Mouse (Mus musculus) kidney, embryonic 15.5 days (tissue): ENCODE data around the gene Prrx1. TPM values are rescaled to one million over a fixed set of nuclear protein-coding genes. Genes with fewer than 3 reads are reported as not detected.

Source experiments
- ATAC-seq: fragments of 200-750 bp; cut with Nextera tagmentation; replicated peaks from 2 replicates; pipeline ENCODE4 v1.8.0; 2017; ENCODE audit warnings: moderate TSS enrichment; ENCODE audit not compliant: low FRiP score
- H3K27ac ChIP-seq: fragments of 300-500 bp; sonication (generic); 2 replicates; pipeline ENCODE4 v1.5.1; 2015; ENCODE audit warnings: mild to moderate bottlenecking, inconsistent platforms
- H3K27me3 ChIP-seq: fragments of 300-500 bp; sonication (generic); 2 replicates; pipeline ENCODE4 v1.6.1; 2015; ENCODE audit warnings: inconsistent platforms
- H3K36me3 ChIP-seq: fragments of 300-500 bp; sonication (generic); 2 replicates; pipeline ENCODE4 v1.6.1; 2015; ENCODE audit warnings: inconsistent platforms
- H3K4me1 ChIP-seq: fragments of 300-500 bp; sonication (generic); 2 replicates; pipeline ENCODE4 v1.6.1; 2015; ENCODE audit warnings: inconsistent platforms
- H3K4me2 ChIP-seq: fragments of 300-500 bp; sonication (generic); 2 replicates; pipeline ENCODE4 v1.6.1; 2015; ENCODE audit warnings: moderate library complexity, mild to moderate bottlenecking, inconsistent platforms
- H3K4me3 ChIP-seq: fragments of 300-500 bp; sonication (generic); replicated peaks from 2 replicates; pipeline ENCODE4 v1.5.1; 2015; ENCODE audit warnings: mild to moderate bottlenecking, inconsistent platforms
- H3K9ac ChIP-seq: fragments of 300-500 bp; sonication (generic); 2 replicates; pipeline ENCODE4 v1.6.1; 2015; ENCODE audit warnings: mild to moderate bottlenecking, inconsistent platforms
- H3K9me3 ChIP-seq: fragments of 300-500 bp; sonication (generic); replicated peaks from 2 replicates; pipeline ENCODE4 v1.6.1; 2016; ENCODE audit warnings: inconsistent platforms
- WGBS: fragments of 180-500 bp; shearing (Covaris S2); methylation state at CpG from one replicate; pipeline ENCODE4 v1.1.7; 2015; ENCODE audit warnings: mixed read lengths; 5-methylcytosine and 5-hydroxymethylcytosine counted together
- polyA plus RNA-seq: library from polyadenylated mRNA; unstranded; fragments of >200 nt; fragmentation: Nextera tagmentation; extraction: Ambion mirVana; gene quantifications from 2 replicates; pipeline ENCODE4 v1.2.1, GENCODE M21; 2015

Gene Prrx1
- polyA plus RNA-seq = 10.5 and 10.9 TPM in 2 replicates

DNA sequence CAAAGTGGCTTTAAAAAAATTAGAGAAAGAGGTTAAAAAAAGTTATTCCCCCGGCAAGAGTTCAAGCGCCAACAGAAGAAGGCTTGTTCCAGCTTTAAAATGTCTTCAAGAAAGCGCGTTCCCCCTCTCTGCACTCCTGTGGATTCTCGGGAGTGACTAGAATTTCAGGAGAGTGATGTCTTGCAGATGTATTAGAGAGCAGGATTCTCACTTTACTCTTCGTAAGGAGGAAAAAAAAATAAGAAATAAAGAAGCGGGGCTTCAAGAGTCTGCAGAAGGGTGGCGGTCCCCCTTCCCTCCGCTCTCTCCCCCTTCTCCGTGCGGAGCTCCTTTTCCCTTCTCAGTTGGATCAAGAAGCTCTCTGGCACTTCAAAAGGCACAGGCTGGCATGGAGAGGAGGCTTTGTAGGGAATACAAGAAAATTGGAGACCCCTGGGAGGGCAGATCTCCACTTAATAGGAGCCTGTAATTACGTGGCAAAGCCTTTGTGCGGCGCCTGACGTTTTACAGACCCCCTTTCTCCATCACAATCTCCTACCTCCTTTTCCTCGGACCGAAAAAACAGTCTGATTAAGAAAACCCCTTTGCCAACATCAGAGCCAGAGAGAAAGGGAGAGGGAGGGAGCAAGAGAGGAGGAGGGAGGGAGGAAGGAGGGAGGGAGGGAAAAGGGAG is at the start of gene Prrx1:
TSS of gene Prrx1 (minus strand) at position 610 of the 673 bp plus-strand sequence.
- Histone ChIP-seq H3K9me3 (no peaks in the 10 kb centered on the region), H3K36me3 (no peaks in the 10 kb centered on the region), H3K9ac (peak within 1 kb of the TSS; percentile 42), H3K4me3 (peak within 1 kb of the TSS; percentile 52), H3K27me3 (peaks cover 77% of the 10 kb centered on the region), H3K4me2 (peak within 1 kb of the TSS; percentile 88), H3K27ac (peak within 1 kb of the TSS; percentile 75), H3K4me1 (peaks cover 45% of the 10 kb centered on the region)
- ATAC-seq = peak; percentile 15; the same call in 1 of the 2 replicates
- WGBS = under 1% methylated on average over 17 of the region's 17 CpGs

DNA sequence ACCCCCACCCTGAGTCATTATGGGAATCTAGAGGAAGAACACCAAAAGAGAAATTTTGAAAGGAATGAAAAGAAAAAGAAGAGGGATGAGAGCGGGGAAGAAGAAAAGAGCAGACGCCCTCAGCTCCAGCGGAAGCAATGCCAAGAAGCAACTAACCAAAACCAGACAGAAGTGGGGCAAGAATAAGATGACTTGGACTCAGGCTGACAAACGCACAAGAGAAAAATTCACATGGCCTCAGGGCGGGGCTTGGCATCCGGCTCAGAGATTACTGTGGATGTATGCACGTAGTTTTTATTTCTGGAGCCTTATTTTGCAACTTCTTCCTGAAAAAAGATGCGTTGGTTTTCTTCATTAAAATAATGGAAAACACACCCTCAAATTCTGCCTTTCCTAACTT is 48.7 kb upstream of the Prrx1 start:
- no peak overlapping the region for H3K27ac ChIP-seq
- no peak overlapping the region for H3K9ac ChIP-seq
- ATAC-seq = no peak
- no peak overlapping the region for H3K4me3 ChIP-seq
- 76% methylated on average over 8 of the region's 8 CpGs for WGBS
- H3K36me3 ChIP-seq = no peaks in the 10 kb centered on the region
- H3K4me1 ChIP-seq = 0 out of 2 replicates have a peak, but pooled peaks cover 5% of the 10 kb centered on the region
- H3K4me2 ChIP-seq = no peak overlapping the region
- H3K9me3 ChIP-seq = no peaks in the 10 kb centered on the region
- H3K27me3 ChIP-seq = 0 out of 2 replicates have a peak, but pooled peaks cover 2% of the 10 kb centered on the region

DNA sequence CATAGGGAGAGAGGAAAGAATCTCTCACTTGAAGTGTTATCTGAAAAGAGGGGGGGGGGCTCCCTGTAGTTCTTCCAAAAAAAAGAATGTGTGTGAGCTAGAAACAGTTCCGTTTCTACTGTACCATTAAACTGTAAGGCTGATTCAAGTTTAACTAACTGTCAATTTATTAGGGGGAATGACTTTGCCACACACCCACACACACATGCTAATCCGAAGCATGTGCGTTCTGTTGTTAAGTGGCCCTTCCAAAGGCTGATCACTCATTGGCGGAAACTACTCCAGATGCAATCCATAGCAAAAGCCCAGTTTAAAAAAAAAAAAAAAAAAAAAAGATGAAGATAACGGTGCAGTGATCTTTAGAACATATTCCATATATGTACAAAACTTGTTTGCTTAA is 47.9 kb upstream of the Prrx1 start:
- no peak overlapping the region for H3K27ac ChIP-seq
- H3K9me3 ChIP-seq = no peaks in the 10 kb centered on the region
- no peak overlapping the region for H3K4me2 ChIP-seq
- ATAC-seq = no peak
- H3K9ac ChIP-seq = no peak overlapping the region
- 63% methylated on average over 5 of the region's 5 CpGs for WGBS
- H3K4me3 ChIP-seq = no peak overlapping the region
- H3K27me3 ChIP-seq = 0 out of 2 replicates have a peak, but pooled peaks cover 2% of the 10 kb centered on the region
- no peaks in the 10 kb centered on the region for H3K36me3 ChIP-seq
- H3K4me1 ChIP-seq = 0 out of 2 replicates have a peak, but pooled peaks cover 5% of the 10 kb centered on the region

DNA sequence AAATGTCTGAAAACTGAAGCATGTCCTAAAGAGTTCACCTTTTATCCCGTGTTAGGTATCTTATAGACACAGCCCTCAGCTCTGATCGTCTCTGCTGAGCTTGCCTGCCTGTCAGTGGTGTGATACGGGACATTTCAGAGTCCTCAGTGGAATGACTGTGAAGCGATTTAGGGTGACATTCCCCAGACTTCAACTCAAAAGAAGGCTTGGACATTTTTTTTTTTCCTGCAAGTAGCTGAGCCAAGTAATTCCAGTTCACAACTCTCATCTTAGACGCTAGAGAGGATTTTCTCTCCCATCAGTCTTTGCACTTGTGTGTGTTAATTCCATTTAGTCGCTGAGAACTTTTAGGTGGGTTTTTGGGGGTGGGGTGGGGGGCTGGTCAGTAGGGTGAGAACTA is 47.3 kb upstream of the Prrx1 start:
- 53% methylated on average over 6 of the region's 6 CpGs for WGBS
- H3K4me2 ChIP-seq = no peak overlapping the region
- H3K36me3 ChIP-seq = no peaks in the 10 kb centered on the region
- H3K27me3 ChIP-seq = 0 out of 2 replicates have a peak, but pooled peaks cover 2% of the 10 kb centered on the region
- no peak overlapping the region for H3K9ac ChIP-seq
- peaks cover 9% of the 10 kb centered on the region for H3K4me1 ChIP-seq
- H3K9me3 ChIP-seq = no peaks in the 10 kb centered on the region
- H3K4me3 ChIP-seq = no peak overlapping the region
- ATAC-seq = no peak
- no peak overlapping the region for H3K27ac ChIP-seq

DNA sequence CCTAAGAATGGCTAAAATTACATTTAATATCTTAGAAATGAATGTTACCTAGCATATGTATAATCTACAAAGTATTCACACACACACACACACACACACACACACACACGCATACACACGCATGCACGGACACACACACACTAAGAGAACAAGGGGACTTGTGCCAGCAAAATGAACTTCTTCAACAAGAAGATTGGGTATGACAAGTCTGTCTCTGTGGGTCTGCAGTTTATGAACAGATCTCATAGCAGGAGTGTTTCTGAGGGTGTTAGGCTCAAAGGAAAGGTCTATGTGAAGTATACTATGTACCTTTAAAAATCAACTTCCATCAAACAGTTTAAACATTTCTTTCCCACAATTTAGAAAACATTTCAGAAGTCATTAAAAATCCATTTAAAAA is 46.0 kb upstream of the Prrx1 start:
- Histone ChIP-seq H3K27ac (no peak overlapping the region), H3K4me2 (no peak overlapping the region), H3K4me3 (no peak overlapping the region), H3K9me3 (no peaks in the 10 kb centered on the region), H3K27me3 (0 out of 2 replicates have a peak, but pooled peaks cover 2% of the 10 kb centered on the region), H3K4me1 (peaks cover 14% of the 10 kb centered on the region), H3K9ac (no peak overlapping the region), H3K36me3 (no peaks in the 10 kb centered on the region)
- ATAC-seq = no peak
- WGBS = 89% methylated on average over 3 of the region's 3 CpGs

DNA sequence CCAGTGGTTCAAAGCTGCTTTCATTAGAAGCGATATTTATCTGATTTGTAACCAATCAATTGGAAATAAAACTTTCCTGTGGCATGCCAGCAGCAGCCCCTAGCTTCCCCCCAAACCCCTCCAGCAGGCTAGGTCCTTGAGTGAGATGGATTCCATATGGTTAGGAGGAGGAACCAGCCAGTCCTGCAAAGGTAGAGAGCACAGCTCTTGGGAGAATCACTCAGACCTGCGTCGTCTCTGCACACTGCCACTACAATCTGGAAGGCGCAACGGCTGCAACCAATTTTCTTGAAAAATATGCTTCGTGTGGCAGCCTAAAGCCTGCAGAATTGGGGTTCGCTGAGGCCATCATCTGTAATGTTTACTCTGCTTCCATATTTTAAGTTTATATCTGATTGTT is 44.7 kb upstream of the Prrx1 start:
- no peak overlapping the region for H3K4me2 ChIP-seq
- no peaks in the 10 kb centered on the region for H3K36me3 ChIP-seq
- H3K9ac ChIP-seq = no peak overlapping the region
- H3K9me3 ChIP-seq = no peaks in the 10 kb centered on the region
- no peak overlapping the region for H3K27ac ChIP-seq
- 0 out of 2 replicates have a peak, but pooled peaks cover 2% of the 10 kb centered on the region for H3K27me3 ChIP-seq
- peaks cover 14% of the 10 kb centered on the region for H3K4me1 ChIP-seq
- no peak overlapping the region for H3K4me3 ChIP-seq
- ATAC-seq = no peak
- WGBS = 30% methylated on average over 7 of the region's 7 CpGs

DNA sequence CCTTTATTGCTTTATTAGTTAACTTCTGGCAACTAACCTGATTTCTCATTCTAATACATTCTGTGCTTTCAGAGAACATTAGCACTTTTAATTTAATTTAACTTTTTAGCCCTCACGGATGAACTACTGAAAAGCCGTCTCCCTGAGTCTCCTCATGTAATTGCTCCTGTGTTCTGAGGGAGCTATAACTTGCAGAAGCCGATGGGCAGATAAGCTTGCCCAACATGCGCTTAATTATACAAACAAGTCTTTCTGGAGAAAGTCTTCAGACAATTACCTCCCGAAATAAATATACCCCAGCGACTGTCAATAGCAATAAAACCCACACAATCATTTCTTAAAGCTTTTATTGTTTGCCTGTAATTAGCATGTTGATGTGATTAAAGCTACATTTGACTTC is 44.2 kb upstream of the Prrx1 start:
- H3K9me3 ChIP-seq = no peaks in the 10 kb centered on the region
- no peaks in the 10 kb centered on the region for H3K36me3 ChIP-seq
- H3K27me3 ChIP-seq = 0 out of 2 replicates have a peak, but pooled peaks cover 2% of the 10 kb centered on the region
- H3K4me2 ChIP-seq = no peak overlapping the region
- peaks cover 14% of the 10 kb centered on the region for H3K4me1 ChIP-seq
- no peak for ATAC-seq
- H3K4me3 ChIP-seq = no peak overlapping the region
- 33% methylated on average over 6 of the region's 6 CpGs for WGBS
- H3K27ac ChIP-seq = no peak overlapping the region
- no peak overlapping the region for H3K9ac ChIP-seq

DNA sequence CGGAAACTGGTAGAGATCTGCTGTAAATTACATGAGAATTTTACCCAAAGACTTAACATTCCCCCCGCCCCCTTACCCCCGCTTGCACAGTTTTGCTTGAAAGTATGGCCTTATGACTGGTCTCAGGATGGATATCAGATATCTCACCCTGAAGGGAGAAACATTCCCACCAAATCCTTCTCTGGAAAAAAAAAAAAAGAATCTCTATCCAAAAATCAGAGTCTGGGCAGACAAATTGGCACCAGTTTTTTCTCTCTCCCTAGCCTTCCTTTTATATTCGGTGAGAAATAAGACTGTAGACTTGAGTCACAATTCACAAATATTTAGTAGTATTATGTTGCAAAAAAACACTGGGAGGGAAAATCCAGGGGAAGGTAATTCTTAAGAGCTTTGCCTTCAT is 42.7 kb upstream of the Prrx1 start:
- no peaks in the 10 kb centered on the region for H3K9me3 ChIP-seq
- H3K36me3 ChIP-seq = no peaks in the 10 kb centered on the region
- 23% methylated on average over 4 of the region's 4 CpGs for WGBS
- no peak overlapping the region for H3K4me2 ChIP-seq
- H3K4me3 ChIP-seq = no peak overlapping the region
- no peak overlapping the region for H3K27ac ChIP-seq
- H3K4me1 ChIP-seq = peaks cover 13% of the 10 kb centered on the region
- no peak overlapping the region for H3K9ac ChIP-seq
- no peak for ATAC-seq
- H3K27me3 ChIP-seq = no peaks in the 10 kb centered on the region

DNA sequence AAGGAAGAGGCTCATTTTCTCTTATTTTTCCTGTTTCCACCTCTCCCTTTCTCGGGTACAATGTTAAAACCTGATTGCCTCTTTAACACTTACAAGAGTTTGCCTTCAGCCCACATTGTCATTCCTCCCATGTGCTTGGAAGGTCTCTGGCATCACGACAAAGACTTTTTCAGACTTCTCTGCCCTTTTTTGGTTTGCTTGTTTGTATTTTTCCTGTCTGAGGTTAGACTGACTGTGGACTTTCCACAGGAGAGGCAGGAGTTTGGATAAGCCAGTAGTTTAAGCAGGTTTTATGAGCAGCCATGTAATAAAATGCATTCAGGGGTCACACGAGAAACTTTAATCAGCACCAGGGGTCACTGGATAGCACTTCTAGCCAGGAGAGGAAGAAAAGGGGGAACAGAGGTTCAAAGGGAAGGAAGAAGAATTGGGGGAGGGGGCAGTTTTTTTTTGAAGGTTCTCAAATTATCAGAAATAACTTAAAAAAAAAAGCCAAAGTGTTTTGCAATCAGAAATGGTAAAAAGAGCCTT is 42.2 kb upstream of the Prrx1 start:
- Histone ChIP-seq H3K4me3 (no peak overlapping the region), H3K4me1 (peaks cover 9% of the 10 kb centered on the region), H3K9me3 (no peaks in the 10 kb centered on the region), H3K9ac (no peak overlapping the region), H3K4me2 (no peak overlapping the region), H3K27ac (no peak overlapping the region), H3K27me3 (no peaks in the 10 kb centered on the region), H3K36me3 (no peaks in the 10 kb centered on the region)
- ATAC-seq = no peak
- WGBS = 6% methylated on average over 3 of the region's 3 CpGs

DNA sequence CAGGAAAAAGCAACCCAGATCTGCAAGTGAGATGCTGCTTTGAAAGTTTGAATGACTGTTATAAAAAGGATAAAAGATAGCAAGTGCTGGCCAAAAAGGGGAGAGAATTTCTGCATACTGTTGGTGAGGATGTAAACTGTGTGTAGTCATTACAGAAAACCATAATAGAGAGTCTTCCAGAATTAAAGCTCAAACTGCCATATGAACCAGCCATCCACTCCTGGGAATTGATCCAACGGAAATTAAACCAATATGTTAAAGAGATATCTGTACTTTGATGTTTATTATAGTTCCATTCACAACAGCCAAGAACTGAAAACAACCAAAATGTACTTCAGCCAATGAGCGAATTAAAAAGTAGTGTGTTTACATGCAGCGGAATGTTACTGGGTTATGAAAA is 37.5 kb upstream of the Prrx1 start:
- WGBS = 89% methylated on average over 3 of the region's 3 CpGs

DNA sequence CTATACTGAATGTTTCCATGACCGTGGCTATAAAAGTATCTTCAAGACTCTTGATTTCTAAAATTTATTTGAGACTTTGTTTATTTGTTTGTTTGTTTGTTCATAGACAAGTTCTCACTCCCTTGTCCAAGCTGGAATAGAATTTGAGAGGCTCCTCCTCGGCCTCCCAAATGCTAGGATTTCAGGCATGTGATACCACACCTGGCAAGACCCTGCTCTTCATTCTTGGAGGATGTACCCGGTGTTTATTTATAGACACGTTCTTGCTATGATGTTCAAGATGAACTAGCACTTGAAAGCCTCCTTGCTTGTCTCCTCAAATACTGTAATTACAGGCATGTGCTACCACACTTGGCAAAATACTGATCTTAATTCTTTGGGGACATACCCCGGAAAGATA is 32.0 kb upstream of the Prrx1 start:
- no peaks in the 10 kb centered on the region for H3K27me3 ChIP-seq
- no peaks in the 10 kb centered on the region for H3K4me1 ChIP-seq
- ATAC-seq = no peak
- no peaks in the 10 kb centered on the region for H3K36me3 ChIP-seq
- no peaks in the 10 kb centered on the region for H3K9me3 ChIP-seq
- no peak overlapping the region for H3K4me3 ChIP-seq
- no peak overlapping the region for H3K9ac ChIP-seq
- H3K27ac ChIP-seq = no peak overlapping the region
- WGBS = 81% methylated on average over 5 of the region's 5 CpGs
- no peak overlapping the region for H3K4me2 ChIP-seq

More for the DNA sequence above, 37.5 kb upstream of the Prrx1 start:
- Histone ChIP-seq H3K4me2 (no peak overlapping the region), H3K9ac (no peak overlapping the region), H3K4me3 (no peak overlapping the region), H3K36me3 (no peaks in the 10 kb centered on the region), H3K27ac (no peak overlapping the region), H3K9me3 (no peaks in the 10 kb centered on the region), H3K27me3 (no peaks in the 10 kb centered on the region), H3K4me1 (peaks cover 8% of the 10 kb centered on the region)
- no peak for ATAC-seq

DNA sequence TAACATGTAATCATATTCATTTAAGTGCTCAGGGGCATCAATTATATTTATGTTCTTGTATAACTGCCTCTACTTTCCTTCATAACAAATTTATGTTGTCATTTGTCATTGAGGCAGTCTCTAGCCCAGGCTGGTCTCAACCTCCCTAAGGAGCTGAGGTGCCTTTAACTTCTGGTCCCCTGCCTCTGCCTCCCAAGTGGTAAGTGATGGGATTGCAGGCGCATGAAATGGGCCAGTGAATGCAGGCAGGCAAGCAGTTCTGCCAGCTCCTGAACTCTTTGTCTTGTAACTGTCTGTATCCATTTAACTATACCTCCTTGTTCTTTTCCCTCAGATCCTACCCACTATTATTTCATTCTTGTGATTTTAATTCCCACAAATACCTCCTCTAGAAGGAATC is 31.4 kb upstream of the Prrx1 start:
- H3K4me1 ChIP-seq = no peaks in the 10 kb centered on the region
- ATAC-seq = no peak
- 58% methylated on average over 1 of the region's 1 CpGs for WGBS
- no peaks in the 10 kb centered on the region for H3K36me3 ChIP-seq
- H3K9ac ChIP-seq = no peak overlapping the region
- no peaks in the 10 kb centered on the region for H3K9me3 ChIP-seq
- no peak overlapping the region for H3K27ac ChIP-seq
- no peak overlapping the region for H3K4me3 ChIP-seq
- H3K4me2 ChIP-seq = no peak overlapping the region
- no peaks in the 10 kb centered on the region for H3K27me3 ChIP-seq
